Mouse (Mus musculus): Measurements from ENCODE around the gene Ank3.

DNA sequence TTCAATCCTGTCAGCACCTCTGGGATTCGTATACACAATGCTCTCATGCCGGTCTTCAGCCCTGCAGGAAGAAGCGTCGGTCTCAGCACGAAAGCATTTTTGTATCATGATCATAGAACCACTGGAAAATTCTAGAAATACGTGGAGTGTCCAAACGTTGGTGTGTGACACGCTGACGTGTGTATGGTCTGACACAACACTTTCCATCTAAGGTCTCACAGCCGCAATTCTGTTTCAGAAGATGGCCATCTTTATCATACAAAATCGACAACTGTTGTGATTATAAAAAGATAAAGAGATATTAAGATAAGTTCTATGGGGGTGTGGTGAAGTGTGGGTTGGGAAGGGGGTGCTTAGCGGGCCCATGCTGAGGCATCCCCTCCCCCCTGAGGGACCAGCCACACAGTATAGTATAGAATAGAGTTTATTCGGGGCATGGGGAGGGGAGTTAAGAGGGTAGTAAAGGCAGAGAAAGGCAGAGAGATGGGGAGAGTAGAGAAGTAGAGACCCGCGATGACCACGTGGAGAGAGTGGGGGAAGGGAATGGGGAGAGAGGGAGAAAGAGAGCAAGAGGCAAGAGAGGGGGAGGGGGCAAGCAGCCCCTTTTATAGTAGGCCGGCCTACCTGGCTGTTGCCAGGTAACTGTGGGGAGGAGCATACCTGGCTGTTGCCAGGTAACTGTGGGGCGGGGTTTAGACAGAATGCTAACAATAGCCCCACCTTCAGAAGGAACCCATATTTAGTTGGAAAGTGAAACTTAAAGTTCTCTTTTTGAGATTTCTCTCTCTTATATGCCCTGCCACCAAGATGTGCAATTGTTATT, 172.1 kb downstream of the Ank3 start:
- no peak for TF ChIP-seq CTCF (IDR thresholded peaks at IDR 0.05; ENCODE audit: low read depth)
- no peak for TF ChIP-seq EP300 (IDR thresholded peaks at IDR 0.05; ENCODE audit: low read depth)
